ENCODE assay signal across 28 mouse cellular contexts in genomic region chr15:87458932-87459331, GRCm38 (mm10).
DNase-seq lines count a peak whose midpoint lies in the region; ATAC-seq and TF ChIP-seq lines count a peak whose summit lies in the region.
"Had no signal": no experiment of that assay in that cellular context is flagged by ENCODE, and none has a peak within 500 bp of the region (broad histone marks: within the 10 kb centered on the region; RNA-seq: fewer than 3 reads in every experiment).

No protein-coding gene starts in this region.

- no peak overlapping the region for H3K4me3 ChIP-seq in forebrain, embryonic 11.5 days (ENCODE audit: low read depth, low read length)
- no peak overlapping the region for H3K4me3 ChIP-seq in forebrain, postnatal 0 days (ENCODE audit: low read depth, low read length)
- no peak overlapping the region for H3K4me3 ChIP-seq in layer of hippocampus, adult 2 months
- no peak overlapping the region for H3K4me3 ChIP-seq in forebrain, embryonic 13.5 days
- H3K4me3 ChIP-seq: embryonic facial prominence, embryonic 15.5 days; left cerebral cortex, adult 2 months; limb, embryonic 13.5 days; lung, embryonic 15.5 days; midbrain, embryonic 15.5 days; myocyte; neural tube, embryonic 12.5 days; stomach, embryonic 15.5 days had no signal

- H3K4me2 ChIP-seq in forebrain, embryonic 11.5 days (ENCODE audit: low read depth, low read length, severe bottlenecking) = no peak overlapping the region
- no peak overlapping the region for H3K4me2 ChIP-seq in forebrain, postnatal 0 days (ENCODE audit: low read depth)
- no peak overlapping the region for H3K4me2 ChIP-seq in forebrain, embryonic 13.5 days
- H3K4me2 ChIP-seq: embryonic facial prominence, embryonic 15.5 days; heart, embryonic 11.5 days; limb, embryonic 13.5 days; liver, embryonic 11.5 days; lung, embryonic 15.5 days; midbrain, embryonic 15.5 days; neural tube, embryonic 12.5 days; stomach, embryonic 15.5 days had no signal

- peak; percentile 58; the same call in 1 of the 2 replicates for ATAC-seq in forebrain, embryonic 11.5 days (replicated peaks; ENCODE audit: low FRiP score)
- ATAC-seq in forebrain, postnatal 0 days = no peak
- ATAC-seq in forebrain, embryonic 13.5 days = 0 out of 2 replicates have a peak, but pooled peaks have one; percentile 30
- ATAC-seq: inflammation-experienced regulatory T-cells, adult 6 months; midbrain, embryonic 15.5 days; Patski had no signal

- TF ChIP-seq CTCF in forebrain, postnatal 0 days (IDR thresholded peaks at IDR 0.05; ENCODE audit: low read depth) = no peak
- peak; percentile 20; the same call in 1 of the 2 replicates for TF ChIP-seq CTCF in layer of hippocampus, adult 2 months (conservative IDR thresholded peaks at IDR 0.05)

- WGBS in forebrain, embryonic 11.5 days = 18% methylated on average over 1 of the region's 1 CpGs
- WGBS in forebrain, postnatal 0 days = 0% methylated on average over 1 of the region's 1 CpGs
- WGBS in forebrain, embryonic 13.5 days = 13% methylated on average over 1 of the region's 1 CpGs

- no peaks in the 10 kb centered on the region for H3K27me3 ChIP-seq in forebrain, embryonic 11.5 days (ENCODE audit: control insufficient read depth, insufficient read depth, low read length)
- H3K27me3 ChIP-seq in forebrain, postnatal 0 days (ENCODE audit: insufficient read depth, low read length) = no peaks in the 10 kb centered on the region
- no peaks in the 10 kb centered on the region for H3K27me3 ChIP-seq in forebrain, embryonic 13.5 days
- H3K27me3 ChIP-seq: embryonic facial prominence, embryonic 15.5 days; limb, embryonic 13.5 days; lung, embryonic 15.5 days; midbrain, embryonic 15.5 days; neural tube, embryonic 12.5 days; Patski; stomach, embryonic 15.5 days had no signal

- no peak overlapping the region for H3K27ac ChIP-seq in forebrain, embryonic 11.5 days (ENCODE audit: low read depth, low read length)
- H3K27ac ChIP-seq in forebrain, postnatal 0 days (ENCODE audit: low read depth, low read length) = no peak overlapping the region
- no peak overlapping the region for H3K27ac ChIP-seq in layer of hippocampus, adult 2 months
- H3K27ac ChIP-seq in forebrain, embryonic 13.5 days = no peak overlapping the region
- H3K27ac ChIP-seq: embryonic facial prominence, embryonic 15.5 days; left cerebral cortex, adult 2 months; limb, embryonic 13.5 days; lung, embryonic 15.5 days; midbrain, embryonic 15.5 days; neural tube, embryonic 12.5 days; stomach, embryonic 15.5 days had no signal

- no peak for DNase-seq in forebrain, embryonic 11.5 days (ENCODE audit: low spot score)
- DNase-seq in forebrain, postnatal 0 days = no peak
- DNase-seq in layer of hippocampus, adult 2 months (ENCODE audit: low spot score in 2 of 2) = no peak
- DNase-seq in layer of hippocampus, adult 9-11 months = no peak
- DNase-seq in retina, embryonic 14.5 days (ENCODE audit: low spot score) = peak; percentile 10
- no peak for DNase-seq in lung, postnatal 25 days (ENCODE audit: low spot score)
- DNase-seq: adrenal gland, postnatal 14 days; cerebellum, adult 11-12 months; cerebellum, adult 9-11 months; gastrocnemius, postnatal 25 days; heart, adult 18-20 months; kidney, adult 11 months; kidney, postnatal 14 days; lung, postnatal 36 days; right cerebral cortex, postnatal 14 days had no signal

- no peaks in the 10 kb centered on the region for H3K4me1 ChIP-seq in forebrain, embryonic 11.5 days (replicated peaks; ENCODE audit: control insufficient read depth, insufficient read depth, low read length)
- no peaks in the 10 kb centered on the region for H3K4me1 ChIP-seq in forebrain, postnatal 0 days (ENCODE audit: insufficient read depth)
- peaks cover 4% of the 10 kb centered on the region for H3K4me1 ChIP-seq in forebrain, embryonic 13.5 days
- H3K4me1 ChIP-seq: embryonic facial prominence, embryonic 15.5 days; limb, embryonic 13.5 days; lung, embryonic 15.5 days; midbrain, embryonic 15.5 days; neural tube, embryonic 12.5 days; stomach, embryonic 15.5 days had no signal

- H3K9me3 ChIP-seq in forebrain, embryonic 11.5 days (ENCODE audit: control insufficient read depth, low read length) = no peaks in the 10 kb centered on the region
- no peaks in the 10 kb centered on the region for H3K9me3 ChIP-seq in forebrain, postnatal 0 days (ENCODE audit: low read length)
- H3K9me3 ChIP-seq in forebrain, embryonic 13.5 days (replicated peaks) = no peaks in the 10 kb centered on the region
- H3K9me3 ChIP-seq: embryonic facial prominence, embryonic 15.5 days; limb, embryonic 13.5 days; lung, embryonic 15.5 days; midbrain, embryonic 15.5 days; neural tube, embryonic 12.5 days; stomach, embryonic 15.5 days had no signal

- H3K36me3 ChIP-seq in forebrain, embryonic 11.5 days (ENCODE audit: control insufficient read depth, insufficient read depth, low read length) = no peaks in the 10 kb centered on the region
- H3K36me3 ChIP-seq in forebrain, postnatal 0 days (ENCODE audit: insufficient read depth) = no peaks in the 10 kb centered on the region
- no peaks in the 10 kb centered on the region for H3K36me3 ChIP-seq in forebrain, embryonic 13.5 days (ENCODE audit: poor library complexity, severe bottlenecking)
- H3K36me3 ChIP-seq: embryonic facial prominence, embryonic 15.5 days; limb, embryonic 13.5 days; lung, embryonic 15.5 days; midbrain, embryonic 15.5 days; neural tube, embryonic 12.5 days; stomach, embryonic 15.5 days had no signal

- H3K9ac ChIP-seq in forebrain, embryonic 11.5 days (ENCODE audit: low read length) = no peak overlapping the region
- no peak overlapping the region for H3K9ac ChIP-seq in forebrain, postnatal 0 days
- no peak overlapping the region for H3K9ac ChIP-seq in forebrain, embryonic 13.5 days
- H3K9ac ChIP-seq: embryonic facial prominence, embryonic 15.5 days; limb, embryonic 13.5 days; lung, embryonic 15.5 days; midbrain, embryonic 15.5 days; neural tube, embryonic 12.5 days; stomach, embryonic 15.5 days had no signal
